Mouse (Mus musculus): ENCODE data around the gene Ltbp1.

DNA sequence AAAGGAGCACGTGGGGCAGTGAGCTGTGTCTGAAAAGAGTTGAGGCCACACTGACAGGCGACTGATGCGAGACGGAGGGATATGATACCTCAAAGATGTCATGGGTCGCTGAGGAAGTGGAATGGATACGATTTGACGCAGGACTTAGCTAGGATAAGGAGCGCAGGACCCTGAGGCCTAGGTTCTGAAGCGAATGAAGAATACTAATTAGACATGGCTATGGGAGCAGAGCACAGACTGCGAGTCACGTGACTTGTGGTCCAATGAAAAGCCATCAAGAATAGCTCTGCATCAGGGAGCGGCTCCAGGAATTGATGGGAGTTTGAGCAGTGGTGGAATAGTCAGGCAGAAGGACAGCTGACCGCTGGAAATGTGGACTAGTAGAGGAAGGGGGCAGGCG lies 433.7 kb downstream of the Ltbp1 start:
- TF ChIP-seq CTCF (IDR thresholded peaks at IDR 0.05; ENCODE audit: insufficient read depth, low read depth, low read length) (no peak), POLR2A (IDR thresholded peaks at IDR 0.05; ENCODE audit: insufficient read depth, low read depth, low read length) (no peak)

Data from olfactory bulb, adult 2 months (tissue).